Mouse (Mus musculus): ENCODE measurements around the gene Gimap8.
A peak's percentile ranks its signal among the peaks of the same experiment; 100 is the strongest.
"Not testable (repeated sequence)": the region's sequence is repeated elsewhere in the genome, so short reads cannot be mapped to it uniquely, and the experiment has no call there.

Gimap8 gene

GRCm38 (mm10) chr6:48646995-48647394 is at the start of gene Gimap8:
Gene Gimap8, plus strand, starts transcription at chr6:48647234.
- DNase-seq = no peak

GRCm38 (mm10) chr6:48600594-48600993 is 46.4 kb upstream of the Gimap8 start:
- DNase-seq = no peak

- DNase-seq = peak; percentile 96
Measured at GRCm38 (mm10) chr6:48601271-48602079, 45.6 kb upstream of the Gimap8 start, which contains the start of gene Zfp775. Gene Zfp775, plus strand, starts transcription at chr6:48602063.

- DNase-seq = peak; percentile 49
Measured at GRCm38 (mm10) chr6:48602080-48602741, 44.8 kb upstream of the Gimap8 start.

GRCm38 (mm10) chr6:48608124-48608523 is 38.9 kb upstream of the Gimap8 start:
- DNase-seq = no peak

- no peak for DNase-seq
Measured at GRCm38 (mm10) chr6:48609512-48609911, 37.5 kb upstream of the Gimap8 start.

GRCm38 (mm10) chr6:48610657-48611056 is 36.4 kb upstream of the Gimap8 start:
- no peak for DNase-seq

GRCm38 (mm10) chr6:48613464-48613863 is 33.6 kb upstream of the Gimap8 start:
- no peak for DNase-seq

GRCm38 (mm10) chr6:48614756-48615155 is 32.3 kb upstream of the Gimap8 start:
- DNase-seq = no peak

- DNase-seq = no peak
Measured at GRCm38 (mm10) chr6:48620031-48620430, 27.0 kb upstream of the Gimap8 start.

GRCm38 (mm10) chr6:48622186-48622843 is 24.7 kb upstream of the Gimap8 start:
- not testable (repeated sequence) for DNase-seq

- DNase-seq = no peak
Measured at GRCm38 (mm10) chr6:48623460-48623859, 23.6 kb upstream of the Gimap8 start.

GRCm38 (mm10) chr6:48626464-48626863 is 20.6 kb upstream of the Gimap8 start, which contains the start of gene AI854703:
Gene AI854703, plus strand, starts transcription at chr6:48626764.
- DNase-seq = no peak

GRCm38 (mm10) chr6:48626984-48627383 is 20.1 kb upstream of the Gimap8 start:
- DNase-seq = peak; percentile 44

- DNase-seq = no peak
Measured at GRCm38 (mm10) chr6:48627511-48627924, 19.5 kb upstream of the Gimap8 start.

GRCm38 (mm10) chr6:48628377-48628776 is 18.7 kb upstream of the Gimap8 start:
- no peak for DNase-seq

- peak; percentile 60 for DNase-seq
Measured at GRCm38 (mm10) chr6:48628808-48629660, 18.0 kb upstream of the Gimap8 start.

- DNase-seq = no peak
Measured at GRCm38 (mm10) chr6:48629661-48630034, 17.4 kb upstream of the Gimap8 start.

GRCm38 (mm10) chr6:48630831-48631230 is 16.2 kb upstream of the Gimap8 start:
- DNase-seq = no peak

GRCm38 (mm10) chr6:48635105-48635504 is 11.9 kb upstream of the Gimap8 start:
- no peak for DNase-seq

- no peak for DNase-seq
Measured at GRCm38 (mm10) chr6:48636515-48636914, 10.5 kb upstream of the Gimap8 start.

- no peak for DNase-seq
Measured at GRCm38 (mm10) chr6:48637811-48638500, 9.1 kb upstream of the Gimap8 start.
